ENCODE assay signal across 16 mouse cellular contexts in genomic region chr9:114111161-114111560, GRCm38 (mm10). TPM values are rescaled to one million over a fixed set of nuclear protein-coding genes. Genes with fewer than 3 reads are reported as not detected.
"Had no signal": no experiment of that assay in that cellular context is flagged by ENCODE, and none has a peak within 500 bp of the region (broad histone marks: within the 10 kb centered on the region; RNA-seq: fewer than 3 reads in every experiment).

No protein-coding gene starts in this region.

- H3K36me3 ChIP-seq: liver, embryonic 12.5 days; midbrain, embryonic 15.5 days; neural tube, embryonic 13.5 days had no signal

- DNase-seq: kidney, adult 8-10 months; kidney, postnatal 25 days; layer of hippocampus, adult 9-11 months; layer of hippocampus, postnatal 36 days; lung, embryonic 14.5 days; lung, postnatal 10 days; lung, postnatal 4 days; retina, postnatal 1 day; thymus, postnatal 36 days had no signal

- H3K4me2 ChIP-seq: liver, embryonic 12.5 days; lung, embryonic 14.5 days; midbrain, embryonic 11.5 days; midbrain, embryonic 15.5 days; neural tube, embryonic 13.5 days had no signal

- H3K9ac ChIP-seq: liver, embryonic 12.5 days; lung, embryonic 14.5 days; midbrain, embryonic 15.5 days; neural tube, embryonic 13.5 days had no signal

- H3K9me3 ChIP-seq: liver, embryonic 12.5 days; midbrain, embryonic 15.5 days; neural tube, embryonic 13.5 days had no signal

- H3K4me1 ChIP-seq: liver, embryonic 12.5 days; midbrain, embryonic 15.5 days; neural tube, embryonic 13.5 days had no signal

- H3K27ac ChIP-seq: liver, embryonic 12.5 days; midbrain, embryonic 15.5 days; neural tube, embryonic 13.5 days had no signal

- H3K4me3 ChIP-seq: liver, embryonic 12.5 days; midbrain, embryonic 15.5 days; neural tube, embryonic 13.5 days had no signal

- ATAC-seq: liver, embryonic 12.5 days; midbrain, embryonic 15.5 days had no signal

- H3K27me3 ChIP-seq: liver, embryonic 12.5 days; midbrain, embryonic 15.5 days; neural tube, embryonic 13.5 days had no signal

RNA-seq across cellular contexts. Expression of gene Susd5, which starts 54.2 kb away (rescaled TPM):
- total RNA-seq: megakaryocyte, adult 5-6 weeks; monocyte, adult 5-6 weeks had no signal
- polyA plus RNA-seq: liver, embryonic 12.5 days; thymus, postnatal 0 days had no signal
